Mouse (Mus musculus) frontal cortex, adult 2 months (tissue): ENCODE data around the gene Rbl2. TPM values are rescaled to one million over a fixed set of nuclear protein-coding genes. Genes with fewer than 3 reads are reported as not detected.

Experiments used
- DNase-seq, 2 experiments: peaks; one replicate each; pipeline ENCODE4 v3.0.0; 2022; ENCODE audit warnings: low spot score in 1 of 2; ENCODE audit errors: extremely low spot score in 1 of 2
- polyA plus RNA-seq: library from polyadenylated mRNA; depleted of rRNA; stranded (reverse); fragments of >200 nt; gene quantifications from 2 replicates; pipeline ENCODE4 v1.2.3, GENCODE M21; 2012

Gene Rbl2
- polyA plus RNA-seq, 1 experiment, result 38.5 TPM

DNA sequence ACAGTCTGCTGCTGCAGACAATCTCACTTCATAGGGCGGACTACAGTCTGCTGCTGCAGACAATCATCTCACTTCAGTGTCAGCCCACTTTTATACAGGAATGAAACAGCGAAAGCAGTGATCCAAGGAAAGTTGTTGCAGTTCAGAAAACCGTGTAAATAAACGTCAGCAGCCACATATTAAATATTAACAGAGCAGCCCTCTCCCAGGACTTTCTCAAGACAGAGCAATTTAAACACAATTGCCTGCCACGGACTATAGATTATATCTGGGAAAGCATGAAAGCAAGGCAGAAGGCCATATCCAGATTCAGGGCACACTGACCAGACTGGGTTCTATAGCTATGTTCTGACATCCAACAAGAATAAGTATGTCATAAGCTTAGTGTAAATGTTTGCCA is 24.3 kb downstream of the Rbl2 start:
- DNase-seq, result no peak

DNA sequence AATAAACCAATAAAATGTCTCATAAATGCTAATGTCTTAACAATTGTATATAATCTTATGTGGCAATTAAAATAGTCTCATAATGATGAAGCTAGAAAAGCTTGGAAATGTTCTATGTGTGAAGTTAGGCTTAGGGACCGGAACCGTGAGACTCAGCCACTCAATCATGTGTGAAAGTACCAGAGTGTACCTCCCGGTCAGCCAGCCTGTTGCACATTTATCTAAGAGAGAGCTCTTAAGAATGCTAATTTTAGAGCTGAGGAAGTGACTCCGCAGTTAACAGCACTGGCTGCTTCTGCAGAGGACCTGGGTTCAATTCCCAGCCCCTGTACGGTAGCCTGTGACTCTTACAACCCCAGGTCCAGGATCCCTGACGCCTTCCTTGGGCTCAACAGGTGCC is 28.2 kb downstream of the Rbl2 start:
- no peak for DNase-seq

DNA sequence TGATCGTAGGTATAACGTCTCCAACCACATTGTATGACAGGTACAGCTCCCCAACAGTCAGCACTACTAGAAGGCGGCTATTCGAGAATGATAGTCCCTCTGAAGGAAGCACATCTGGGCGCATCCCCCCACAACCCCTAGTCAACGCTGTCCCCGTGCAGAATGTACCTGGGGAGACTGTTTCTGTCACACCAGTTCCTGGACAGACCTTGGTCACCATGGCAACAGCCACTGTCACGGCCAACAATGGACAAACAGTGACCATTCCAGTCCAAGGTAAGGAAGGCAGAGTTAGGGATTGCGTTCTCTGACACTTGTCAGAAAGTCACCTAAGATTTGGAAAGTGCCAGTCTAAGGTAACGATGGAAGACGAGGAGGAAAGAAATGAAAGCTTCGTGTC is 36.4 kb downstream of the Rbl2 start:
- DNase-seq, result no peak

DNA sequence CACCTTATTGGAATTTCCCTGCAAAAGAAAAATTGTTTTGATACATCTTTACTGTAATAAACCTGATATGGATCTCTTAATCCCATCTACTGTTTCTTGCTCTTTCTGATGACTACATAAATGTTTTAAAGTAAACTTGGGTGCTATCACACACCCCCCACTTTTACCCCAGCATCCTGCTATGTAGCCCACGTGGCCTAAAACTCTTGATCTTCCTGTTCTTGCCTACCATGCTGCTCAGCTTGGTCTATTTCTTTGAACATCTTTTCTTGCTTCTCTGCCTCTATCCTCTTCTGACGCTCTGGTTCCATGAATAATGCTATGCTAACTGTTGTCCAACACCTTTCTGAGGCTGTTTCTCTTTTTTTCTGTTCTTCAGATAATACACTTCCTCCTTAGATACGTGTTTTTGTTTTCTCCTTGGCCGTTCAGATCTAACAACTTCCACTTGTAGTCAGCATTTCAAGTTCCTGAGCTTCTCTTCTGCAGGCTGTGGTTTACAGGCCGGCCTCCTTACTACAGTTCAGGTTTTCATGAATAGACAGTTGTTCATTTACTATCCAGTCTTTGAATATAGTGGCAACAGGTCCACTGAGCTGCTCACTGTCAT is 42.1 kb downstream of the Rbl2 start:
- DNase-seq, result no peak

DNA sequence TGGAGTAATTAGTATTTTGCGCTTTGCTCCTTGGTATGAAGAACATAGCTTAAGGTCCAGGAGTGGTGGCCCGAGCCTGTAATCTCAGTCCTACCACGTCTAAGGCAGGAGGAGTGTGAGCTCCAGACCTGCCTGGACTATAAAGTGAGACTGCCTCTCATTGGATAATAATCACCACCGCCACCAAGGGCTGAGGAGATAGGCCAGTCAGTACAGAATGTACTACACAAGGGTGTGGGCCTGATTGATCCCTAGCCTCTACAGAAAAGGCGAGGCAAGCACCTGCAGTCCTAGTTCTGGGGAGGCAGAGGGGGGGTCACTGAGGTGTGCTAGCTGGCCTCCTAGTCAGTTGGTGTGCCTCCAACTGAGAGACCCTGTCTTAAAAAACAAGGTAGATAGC is 44.6 kb downstream of the Rbl2 start:
- no peak for DNase-seq

DNA sequence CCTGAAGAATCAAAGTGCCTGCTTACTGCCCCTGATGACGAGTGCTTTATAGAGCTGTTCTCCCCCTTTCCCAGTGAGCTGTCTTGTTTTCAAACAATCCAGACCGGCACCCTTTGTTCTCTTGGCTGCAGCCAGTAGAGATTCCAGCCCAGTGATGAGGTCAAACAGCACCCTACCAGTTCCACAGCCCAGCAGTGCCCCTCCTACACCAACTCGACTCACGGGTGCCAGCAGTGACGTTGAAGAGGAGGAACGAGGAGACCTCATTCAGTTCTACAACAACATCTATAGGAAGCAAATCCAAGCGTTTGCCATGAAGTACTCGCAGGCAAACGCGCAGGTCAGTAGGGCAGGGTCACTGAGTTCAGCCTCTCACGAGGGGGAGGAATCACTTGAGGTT is 45.1 kb downstream of the Rbl2 start:
- DNase-seq, result no peak

DNA sequence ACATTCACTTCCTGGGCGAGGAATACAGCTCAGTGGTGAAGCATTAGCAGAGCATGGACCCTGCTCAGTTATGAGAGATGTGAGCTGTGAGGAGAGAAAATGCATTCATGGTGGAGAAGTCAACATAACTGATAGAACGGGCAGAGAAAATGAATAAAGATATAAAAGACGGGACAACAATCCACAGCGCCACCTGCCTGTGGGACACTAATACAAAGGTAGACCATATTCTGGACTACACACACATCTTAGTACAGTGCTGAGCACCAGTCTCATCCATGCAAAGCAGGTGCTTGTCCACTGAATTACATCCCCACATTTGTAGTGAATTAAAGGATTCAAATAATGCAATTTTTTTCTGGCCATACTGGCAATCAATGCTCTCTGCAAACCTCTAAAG is 47.7 kb downstream of the Rbl2 start:
- DNase-seq, result no peak

DNA sequence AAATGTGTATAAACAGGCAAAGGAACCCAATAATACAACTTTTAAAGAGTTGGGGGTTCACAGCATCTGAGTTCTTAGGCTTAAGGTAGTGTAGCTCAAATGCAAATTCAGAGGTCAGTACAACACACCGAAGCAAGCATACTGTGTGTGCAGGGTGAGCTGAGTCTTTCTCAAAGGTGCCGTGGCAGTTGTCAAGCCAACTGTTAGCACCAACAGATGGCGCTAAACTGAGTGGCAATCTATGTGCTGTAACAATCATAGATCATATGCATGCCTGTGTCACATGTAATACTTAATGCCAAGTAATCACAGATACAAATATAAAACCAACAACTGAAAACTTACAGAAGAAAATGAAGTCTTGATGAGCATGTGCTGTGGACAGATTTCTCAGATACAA is 48.3 kb downstream of the Rbl2 start:
- DNase-seq, result no peak

DNA sequence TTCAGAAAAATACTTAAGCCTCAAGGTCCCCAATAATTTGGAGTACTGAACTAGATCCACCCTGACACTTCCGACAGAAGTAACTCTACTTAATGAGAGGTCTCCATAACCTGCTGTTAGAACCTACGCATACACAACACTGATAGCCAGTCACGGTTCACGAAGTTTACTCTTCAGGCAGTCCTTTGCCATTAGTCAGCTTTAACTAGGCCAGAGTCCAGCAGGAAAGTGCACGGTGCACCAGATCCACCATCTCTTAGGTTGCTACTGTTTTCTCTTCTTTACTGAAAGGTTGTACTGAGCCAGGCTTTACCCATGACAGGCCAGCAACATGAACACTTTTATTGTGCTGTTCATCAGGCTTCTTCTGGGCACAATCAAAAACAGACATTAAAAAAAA is 54.5 kb downstream of the Rbl2 start:
- no peak for DNase-seq

DNA sequence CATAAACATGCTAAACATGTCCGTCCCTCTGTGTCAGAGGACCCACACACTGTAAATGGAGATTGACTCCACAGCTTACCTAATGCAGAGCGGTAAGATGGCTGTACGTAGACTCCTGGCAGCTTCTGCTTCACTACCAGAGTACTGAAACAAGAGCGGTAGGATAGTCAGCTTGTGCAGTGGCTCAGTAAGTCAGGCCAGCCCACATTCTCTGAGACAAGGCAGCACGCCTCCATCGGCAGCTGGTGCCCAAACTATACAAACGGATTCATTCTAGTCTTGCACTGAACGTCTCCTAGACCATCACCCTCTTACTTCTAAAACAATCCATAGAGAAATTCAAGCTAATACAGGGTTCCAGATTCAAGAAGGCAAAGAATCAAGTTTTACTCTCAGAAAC is 56.9 kb downstream of the Rbl2 start:
- peak; percentile 59 to 76 for DNase-seq

DNA sequence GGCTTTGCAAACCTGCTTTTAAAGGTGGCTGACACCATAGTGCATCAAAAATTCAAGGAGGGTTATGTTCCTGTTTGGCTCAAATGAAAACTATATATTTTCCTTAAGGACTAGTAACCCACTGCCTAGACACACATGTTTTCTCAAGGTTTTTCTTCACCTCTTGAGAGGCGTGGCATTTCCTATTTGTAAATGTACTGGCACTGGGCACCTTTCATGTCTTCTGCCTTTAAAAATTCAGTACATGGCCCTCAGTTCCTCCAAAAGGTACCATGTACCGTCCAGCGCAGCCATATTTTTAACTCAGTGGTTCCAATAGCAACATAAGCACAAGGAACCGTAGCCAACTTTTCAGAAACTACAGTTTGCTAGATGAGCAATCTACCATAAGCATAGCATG is 62.9 kb downstream of the Rbl2 start:
- no peak for DNase-seq

DNA sequence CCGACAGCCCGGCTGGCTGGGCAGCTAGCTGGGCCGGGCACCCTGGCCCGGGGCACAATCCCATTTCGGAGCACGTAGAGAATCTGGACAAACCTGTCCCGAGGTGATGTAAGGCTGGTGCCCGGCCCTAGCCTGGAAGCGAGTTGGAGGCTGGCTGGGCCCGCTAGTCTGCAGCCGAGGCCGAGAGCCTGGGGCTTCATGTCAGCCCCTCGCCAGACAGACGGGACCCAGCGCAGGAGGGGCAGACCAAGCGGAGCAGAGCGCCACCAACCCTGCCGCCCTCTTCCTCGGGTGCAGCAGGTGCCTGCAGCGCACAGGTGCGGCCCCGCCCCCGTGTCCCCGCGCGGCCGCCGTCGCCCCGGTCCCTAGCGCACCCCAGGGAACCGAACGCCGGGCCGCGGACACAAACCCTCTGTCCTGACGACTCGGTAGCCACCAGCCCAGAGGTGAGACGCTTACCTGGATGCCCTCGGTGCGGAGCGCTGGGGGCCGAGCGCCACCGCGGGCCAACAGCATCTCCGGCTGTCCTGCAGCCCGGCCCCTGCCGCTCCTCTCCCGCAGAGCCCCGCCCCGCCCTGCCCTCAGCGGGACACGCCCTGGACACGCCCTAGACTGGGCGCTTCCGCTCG is 63.7 kb downstream of the Rbl2 start:
- no peak for DNase-seq

DNA sequence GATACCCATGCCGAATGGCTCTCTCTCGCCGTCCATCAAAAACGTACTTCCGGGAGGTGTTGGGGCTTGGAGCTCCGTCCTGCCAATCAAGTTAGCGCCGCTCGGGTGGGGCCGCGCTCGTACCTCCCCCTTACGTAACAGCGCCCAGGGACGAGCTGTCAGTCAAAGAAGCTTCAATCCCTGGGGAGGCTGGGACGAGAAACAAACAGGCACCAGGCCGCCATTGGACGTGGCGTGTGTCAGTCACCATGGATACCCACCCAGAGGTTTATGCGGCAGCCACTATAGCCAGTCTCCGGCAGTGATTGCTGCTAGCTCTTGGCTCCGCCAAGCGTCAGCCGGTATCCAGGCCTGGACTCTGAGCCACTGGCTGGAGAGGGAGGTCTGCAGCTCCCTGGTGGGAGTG is 64.2 kb downstream of the Rbl2 start:
- DNase-seq, result peak; percentile 100

DNA sequence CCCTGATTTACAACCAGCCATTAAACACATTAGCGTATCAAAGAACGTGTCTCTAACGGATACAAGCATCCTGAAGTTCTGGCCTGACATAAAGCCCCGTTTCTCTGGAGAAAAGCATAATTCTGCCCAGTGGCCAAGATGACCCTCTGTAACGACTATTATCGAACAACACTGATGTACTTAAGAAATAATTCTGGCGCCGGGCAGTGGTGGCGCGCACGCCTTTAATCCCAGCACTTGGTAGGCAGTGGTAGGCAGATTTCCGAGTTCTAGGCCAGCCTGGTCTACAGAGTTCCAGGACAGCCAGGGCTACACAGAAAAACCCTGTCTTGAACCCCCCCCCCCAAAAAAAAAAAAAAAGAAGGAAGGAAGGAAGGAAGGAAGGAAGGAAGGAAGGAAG is 64.8 kb downstream of the Rbl2 start:
- no peak for DNase-seq

DNA sequence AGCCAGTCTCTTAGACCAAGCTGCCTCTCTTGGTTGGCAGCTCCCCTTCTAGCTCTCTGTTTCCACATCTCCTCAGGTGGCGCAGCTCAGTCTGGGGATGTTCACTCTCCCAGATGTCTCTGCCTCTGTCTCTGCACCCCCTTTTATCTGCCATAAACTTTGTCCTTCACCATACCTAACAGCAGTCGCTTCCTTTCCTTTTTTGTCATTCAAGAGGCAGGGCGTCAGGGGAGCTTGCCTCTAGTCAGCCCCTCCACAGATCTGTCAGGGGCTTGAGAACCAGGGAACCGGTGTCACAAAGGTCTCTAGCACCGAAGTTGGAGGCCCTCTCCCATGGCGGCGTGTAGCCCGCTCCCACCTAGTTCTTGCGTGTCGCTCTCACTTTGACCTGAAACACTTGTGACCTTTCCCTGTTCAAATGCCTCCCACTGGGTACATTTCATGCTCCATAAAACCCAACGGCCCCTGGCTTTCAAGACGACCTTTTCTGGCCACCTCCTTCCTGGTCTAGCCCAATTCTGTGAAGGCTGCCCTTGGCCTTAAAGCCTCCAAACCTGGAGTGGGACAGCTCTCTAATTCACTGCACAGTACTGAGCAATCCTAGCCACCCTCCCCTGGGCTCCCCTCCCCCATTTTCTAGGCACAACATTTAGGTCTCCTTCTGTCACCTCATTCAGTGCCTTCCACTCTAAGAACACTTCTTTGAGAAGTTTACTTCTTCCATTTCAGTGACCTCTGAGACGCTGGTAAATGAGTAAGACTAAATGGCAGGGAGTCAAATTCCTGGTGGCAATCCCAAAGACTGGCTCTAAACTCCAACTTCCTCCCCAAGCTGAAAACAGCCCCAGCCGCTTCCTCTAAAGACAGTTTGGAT is 65.7 kb downstream of the Rbl2 start:
- no peak for DNase-seq

DNA sequence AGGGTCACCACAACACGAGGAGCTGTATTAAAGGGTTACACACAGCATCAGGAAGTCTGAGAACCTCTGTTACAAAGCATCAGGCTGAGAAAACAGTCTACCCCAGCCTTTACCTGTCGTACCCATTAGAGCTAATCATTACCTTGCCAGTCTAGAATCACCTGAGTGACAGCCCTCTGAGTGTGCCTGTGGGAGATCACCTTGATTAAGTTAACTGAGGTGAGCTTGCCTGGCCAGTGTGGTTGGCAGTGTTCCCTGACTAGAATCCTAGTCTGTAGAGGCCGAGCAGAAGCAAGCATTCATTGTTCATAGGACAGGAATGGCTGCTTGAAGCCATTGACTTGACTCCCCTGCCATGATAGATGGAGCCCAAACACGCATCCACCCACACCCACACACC is 71.0 kb downstream of the Rbl2 start:
- DNase-seq, result no peak

DNA sequence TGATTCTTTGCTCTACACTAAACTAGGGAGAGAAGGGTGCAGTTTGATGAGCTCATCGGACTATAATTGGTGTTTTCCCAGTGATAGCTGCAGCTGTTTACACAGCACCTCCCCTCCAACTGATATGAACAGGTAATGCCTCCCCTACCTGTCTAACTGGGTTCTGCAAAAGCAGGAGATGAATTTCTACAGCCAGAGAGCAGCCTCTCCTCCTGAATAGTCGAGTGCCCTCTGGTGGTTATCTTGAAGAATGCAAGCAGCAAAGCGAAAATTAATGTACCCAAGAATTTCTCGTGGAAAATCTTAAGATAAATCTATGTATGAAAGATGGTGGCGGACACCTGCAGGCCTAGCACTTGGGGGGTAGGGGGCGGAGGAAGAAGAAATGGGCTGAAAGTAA is 77.9 kb downstream of the Rbl2 start:
- DNase-seq, result peak in 1 of 2 experiments; percentile 81

DNA sequence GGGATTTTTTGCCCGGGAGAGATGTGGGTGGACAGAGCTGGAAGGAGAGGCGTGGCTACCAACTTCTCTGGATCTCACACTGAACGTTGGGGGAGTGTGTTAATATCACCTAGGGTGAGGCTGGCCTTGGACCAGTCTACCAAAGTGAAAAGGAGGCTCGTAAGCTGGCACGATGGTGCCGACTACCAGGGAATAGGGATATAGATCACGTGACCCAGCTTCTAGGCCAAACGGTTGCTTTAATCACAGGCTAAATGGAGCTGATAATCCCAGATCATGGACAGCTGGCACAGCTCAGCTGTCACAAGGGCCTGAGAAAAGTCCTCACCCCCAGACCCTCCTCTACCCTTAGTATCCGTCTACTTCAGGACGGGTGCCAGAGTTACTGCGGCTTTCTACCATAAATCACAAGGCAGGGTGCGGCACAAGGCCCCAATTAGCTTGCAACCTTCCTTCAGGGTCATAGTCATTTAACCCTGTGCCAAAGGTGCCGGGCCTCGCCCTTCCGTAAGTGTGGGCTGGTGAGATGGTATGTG is 78.9 kb downstream of the Rbl2 start:
- no peak for DNase-seq

DNA sequence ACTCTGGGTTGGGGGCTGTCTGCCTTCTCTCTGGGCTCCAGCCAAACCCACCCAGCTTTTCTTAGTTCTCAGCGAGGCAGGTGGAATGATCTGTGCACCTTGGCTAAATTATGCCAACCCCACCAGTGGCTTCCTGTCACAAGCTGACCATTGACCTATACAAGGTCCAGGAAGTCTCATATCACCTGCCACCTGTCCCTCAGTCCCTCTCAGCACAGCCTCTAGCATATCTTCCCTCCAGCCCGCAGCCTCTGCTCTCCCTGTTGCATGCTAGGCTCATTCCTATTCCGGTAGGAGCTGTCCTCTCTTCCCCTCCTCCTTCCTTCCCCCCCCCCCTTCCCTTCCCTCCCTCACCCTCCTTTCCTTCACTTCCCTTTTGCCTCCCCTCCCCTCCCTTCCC is 79.4 kb downstream of the Rbl2 start:
- no peak for DNase-seq

DNA sequence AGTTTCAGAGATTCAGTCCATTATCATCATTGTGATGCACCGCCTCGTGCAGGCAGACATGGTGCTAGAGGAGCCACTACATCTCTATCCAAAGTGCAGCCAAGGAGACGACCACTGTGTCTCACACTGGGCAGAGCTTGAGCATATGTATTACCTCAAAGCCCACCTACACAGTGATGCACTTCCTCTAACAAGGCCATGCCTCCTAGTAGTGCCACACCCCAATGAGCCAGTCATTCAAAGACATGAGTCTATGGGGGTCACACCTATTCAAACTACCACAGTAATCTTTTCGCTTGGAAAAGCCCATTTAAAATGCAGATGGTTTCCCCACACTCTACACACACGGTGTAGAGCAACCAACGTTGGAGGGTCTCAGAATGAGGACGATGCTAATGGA is 81.7 kb downstream of the Rbl2 start:
- no peak for DNase-seq

DNA sequence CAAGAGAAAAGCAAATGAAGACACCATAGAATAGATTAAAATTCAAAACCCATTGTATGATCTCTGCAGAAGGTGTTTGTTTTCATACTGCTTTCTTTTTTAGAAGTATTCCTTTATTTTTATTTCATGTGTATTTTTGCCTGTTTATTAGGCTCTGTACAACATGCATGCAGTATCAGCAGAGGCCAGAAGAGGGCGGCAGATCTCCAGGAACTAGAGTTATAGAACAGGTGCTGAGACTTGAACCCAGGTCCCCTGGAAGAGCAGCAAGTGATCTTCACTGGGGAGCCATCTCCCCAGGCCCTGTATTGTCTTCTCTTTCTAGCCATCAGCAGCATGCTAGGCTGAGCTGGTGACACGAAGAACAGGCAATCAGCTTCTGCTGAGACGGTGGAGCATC is 84.0 kb downstream of the Rbl2 start:
- DNase-seq, result no peak

DNA sequence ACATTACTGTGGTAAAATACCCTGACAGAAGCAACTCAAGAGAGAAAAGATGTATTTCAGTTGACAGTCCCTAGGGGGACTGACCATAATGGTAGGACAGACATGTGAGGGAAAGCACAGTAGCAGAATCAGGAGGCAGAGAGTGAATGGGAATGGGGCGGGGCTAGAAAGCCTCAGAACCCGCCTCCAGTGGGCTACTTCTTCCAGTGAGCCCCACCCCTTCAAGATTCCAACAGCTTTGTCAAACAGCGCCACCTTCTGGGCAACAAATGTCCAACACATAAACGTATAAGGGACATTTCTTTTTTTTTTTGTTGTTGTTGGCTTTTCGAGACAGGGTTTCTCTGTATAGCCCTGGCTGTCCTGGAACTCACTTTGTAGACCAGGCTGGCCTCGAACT is 84.7 kb downstream of the Rbl2 start:
- DNase-seq, result no peak
